Mouse (Mus musculus) midbrain, postnatal 0 days (tissue): ENCODE results near the gene Hacl1. TPM values are rescaled to one million over a fixed set of nuclear protein-coding genes. Genes with fewer than 3 reads are reported as not detected.

ENCODE experiments used
- ATAC-seq: fragments of 200-750 bp; cut with Nextera tagmentation; 2 replicates; pipeline ENCODE4 v1.8.0; 2017; ENCODE audit warnings: moderate number of reproducible peaks, mild to moderate bottlenecking, moderate TSS enrichment, moderate library complexity; ENCODE audit not compliant: low FRiP score
- DNase-seq: peaks from one replicate; pipeline ENCODE4 v3.0.0-alpha.2; 2015; ENCODE audit warnings: low spot score
- H3K27ac ChIP-seq: fragments of 300-500 bp; sonication (generic); 2 replicates; pipeline ENCODE4 v1.5.1; 2014; ENCODE audit warnings: low read depth, mild to moderate bottlenecking, low read length, mixed read lengths
- H3K27me3 ChIP-seq: fragments of 300-500 bp; sonication (generic); 2 replicates; pipeline ENCODE4 v1.6.1; 2014; ENCODE audit warnings: low read length, control low read depth, mixed read lengths; ENCODE audit not compliant: insufficient read depth
- H3K36me3 ChIP-seq: fragments of 300-500 bp; sonication (generic); 2 replicates; pipeline ENCODE4 v1.6.1; 2014; ENCODE audit warnings: low read length, control low read depth, mixed read lengths; ENCODE audit not compliant: insufficient read depth
- H3K4me1 ChIP-seq: fragments of 300-500 bp; sonication (generic); 2 replicates; pipeline ENCODE4 v1.6.1; 2014; ENCODE audit warnings: mild to moderate bottlenecking, control low read depth, antibody characterized with exemption, low read length, mixed read lengths; ENCODE audit not compliant: insufficient read depth
- H3K4me2 ChIP-seq: fragments of 300-500 bp; sonication (generic); 2 replicates; pipeline ENCODE4 v1.6.1; 2014; ENCODE audit warnings: low read depth, mild to moderate bottlenecking, low read length, mixed read lengths; ENCODE audit not compliant: poor library complexity, severe bottlenecking
- H3K4me3 ChIP-seq: fragments of 300-500 bp; sonication (generic); 2 replicates; pipeline ENCODE4 v1.5.1; 2014; ENCODE audit warnings: low read depth, mild to moderate bottlenecking, low read length, moderate library complexity
- H3K9ac ChIP-seq: fragments of 300-500 bp; sonication (generic); replicated peaks from 2 replicates; pipeline ENCODE4 v1.6.1; 2014; ENCODE audit warnings: mild to moderate bottlenecking, low read length, moderate library complexity, mixed read lengths; ENCODE audit not compliant: poor library complexity, severe bottlenecking
- H3K9me3 ChIP-seq: fragments of 300-500 bp; sonication (generic); 2 replicates; pipeline ENCODE4 v1.6.1; 2016; ENCODE audit warnings: low read length, control low read depth
- CTCF ChIP-seq: IDR thresholded peaks from 2 replicates; pipeline ENCODE4 v1.5.1; 2016; ENCODE audit warnings: antibody characterized with exemption, mild to moderate bottlenecking
- WGBS: fragments of 180-500 bp; shearing (Covaris S2); extraction: QIAGEN DNeasy Blood & Tissue Kit; methylation state at CpG from one replicate; pipeline ENCODE4 v1.1.7; 2014; 5-methylcytosine and 5-hydroxymethylcytosine counted together
- polyA plus RNA-seq: library from polyadenylated mRNA; unstranded; fragments of >200 nt; fragmentation: Nextera tagmentation; extraction: Ambion mirVana; gene quantifications from 2 replicates; pipeline ENCODE4 v1.2.1, GENCODE M21; 2015
- total RNA-seq: library from RNA; depleted of rRNA; stranded (reverse); fragments of >200 nt; gene quantifications from 2 replicates; pipeline ENCODE4 v1.2.3, GENCODE M21; 2014; rRNA removed

The Hacl1 gene
- total RNA-seq: 6.7 and 6.8 TPM in 2 replicates
- 8.4 and 9.4 TPM in 2 replicates for polyA plus RNA-seq

- 0% methylated on average over 28 of the region's 30 CpGs for WGBS
- H3K9ac ChIP-seq: peak within 1 kb of the TSS; percentile 70
- peak; percentile 93 for DNase-seq
- peak within 1 kb of the TSS; percentile 64 for H3K4me3 ChIP-seq
- TF ChIP-seq CTCF: peak; percentile 38
- H3K36me3 ChIP-seq: no peaks in the 10 kb centered on the region
- peak; percentile 94 for ATAC-seq
- H3K27ac ChIP-seq: peak within 1 kb of the TSS; percentile 78
- 0 out of 2 replicates have a peak, but pooled peaks cover 6% of the 10 kb centered on the region for H3K4me1 ChIP-seq
- no peaks in the 10 kb centered on the region for H3K27me3 ChIP-seq
- no peaks in the 10 kb centered on the region for H3K9me3 ChIP-seq
- H3K4me2 ChIP-seq: peak within 1 kb of the TSS; percentile 98
These were observed at the start of gene Hacl1, which contains the start of gene Btd for GRCm38 (mm10) chr14:31640890-31641505. Hacl1 (minus strand) TSS chr14:31641286. Btd (plus strand) TSS chr14:31641028.

DNA sequence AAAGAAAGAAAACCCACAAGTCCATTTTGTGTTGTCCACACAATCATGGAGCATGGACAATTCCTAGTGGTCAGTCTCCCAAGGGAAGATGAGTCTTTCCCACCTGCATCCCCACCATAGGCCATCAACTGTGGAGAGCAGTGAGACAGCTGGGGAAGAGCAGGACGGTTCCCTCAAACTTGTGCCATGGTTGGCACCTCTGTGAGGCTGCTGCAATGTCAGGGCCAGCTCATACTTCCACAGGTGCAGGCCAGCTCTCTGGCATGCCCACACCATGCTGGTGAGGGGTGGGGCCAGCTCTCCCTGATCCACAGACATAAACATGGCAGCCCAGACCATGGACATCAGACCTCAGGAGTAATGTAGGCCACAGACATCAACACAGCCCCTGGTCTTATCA, 45.1 kb upstream of the Hacl1 start:
- no peak for TF ChIP-seq CTCF
- no peak overlapping the region for H3K4me2 ChIP-seq
- no peaks in the 10 kb centered on the region for H3K27me3 ChIP-seq
- H3K9me3 ChIP-seq: no peaks in the 10 kb centered on the region
- no peaks in the 10 kb centered on the region for H3K36me3 ChIP-seq
- no peak overlapping the region for H3K27ac ChIP-seq
- H3K9ac ChIP-seq: no peak overlapping the region
- H3K4me1 ChIP-seq: no peaks in the 10 kb centered on the region
- ATAC-seq (no peak), DNase-seq (no peak)
- H3K4me3 ChIP-seq: no peak overlapping the region
- 100% methylated on average over 1 of the region's 1 CpGs for WGBS

DNA sequence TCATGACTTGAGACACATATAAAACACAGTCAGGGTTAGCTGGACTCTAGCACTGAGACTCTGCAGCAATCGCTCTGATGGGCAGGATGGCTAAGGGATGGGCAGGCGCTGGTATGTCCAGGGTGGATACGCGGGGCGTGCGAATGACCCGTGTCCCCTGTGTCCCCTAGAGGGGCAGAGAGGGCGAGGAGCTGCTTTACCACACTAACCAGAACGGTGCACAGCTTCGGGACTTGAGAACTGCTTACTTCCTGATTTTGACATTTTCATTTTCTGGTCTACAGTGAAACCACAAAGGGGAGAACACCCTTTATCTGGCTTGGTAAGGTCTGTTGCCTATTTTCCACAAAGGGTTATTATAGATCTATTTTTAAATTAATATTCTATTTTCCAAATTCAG, 44.6 kb upstream of the Hacl1 start:
- Histone ChIP-seq H3K4me1 (no peaks in the 10 kb centered on the region), H3K27me3 (no peaks in the 10 kb centered on the region), H3K4me2 (no peak overlapping the region), H3K9ac (no peak overlapping the region), H3K27ac (no peak overlapping the region), H3K4me3 (no peak overlapping the region), H3K36me3 (no peaks in the 10 kb centered on the region), H3K9me3 (no peaks in the 10 kb centered on the region)
- no peak for TF ChIP-seq CTCF
- 92% methylated on average over 10 of the region's 10 CpGs for WGBS
- ATAC-seq (no peak), DNase-seq (no peak)

DNA sequence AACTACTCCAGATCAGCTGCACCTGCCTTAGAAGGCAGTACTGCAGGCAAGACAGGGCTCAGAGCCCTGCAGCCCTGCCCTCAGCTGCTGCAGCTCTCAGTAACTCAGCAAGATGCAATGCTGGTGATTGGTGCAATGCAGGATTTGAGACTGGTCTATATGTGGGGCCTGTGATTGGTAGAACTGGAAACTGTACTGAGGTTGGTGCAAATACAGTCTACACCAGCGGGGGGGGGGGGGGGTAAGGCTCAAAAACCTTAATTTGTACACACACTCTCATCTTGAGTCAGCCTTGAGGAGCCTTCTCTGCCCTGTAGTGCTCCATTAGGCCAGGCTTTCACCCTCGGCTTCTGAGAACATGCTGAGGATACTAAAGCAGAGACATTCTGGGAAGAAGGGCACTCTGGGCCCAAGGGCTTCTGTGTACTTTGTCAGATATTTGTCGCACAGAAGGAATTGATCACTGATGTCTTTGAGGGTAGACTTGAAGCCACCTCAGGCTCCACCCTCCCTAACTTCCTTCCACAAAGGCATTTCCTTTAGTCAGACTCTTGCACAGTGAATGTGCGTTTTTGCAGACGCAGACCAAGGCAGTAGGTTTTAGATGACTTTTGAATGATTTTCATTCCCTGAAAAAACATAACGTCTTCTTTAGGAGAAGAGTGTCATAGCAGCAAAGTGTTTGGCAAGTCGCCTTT, 43.4 kb upstream of the Hacl1 start:
- no peak for ATAC-seq
- WGBS: 78% methylated on average over 7 of the region's 7 CpGs

GRCm38 (mm10) chr14:31683610-31684009, 42.5 kb upstream of the Hacl1 start:
- no peak for TF ChIP-seq CTCF
- ATAC-seq (no peak), DNase-seq (no peak)
- Histone ChIP-seq H3K36me3 (no peaks in the 10 kb centered on the region), H3K27me3 (no peaks in the 10 kb centered on the region), H3K9ac (no peak overlapping the region), H3K4me1 (no peaks in the 10 kb centered on the region), H3K27ac (no peak overlapping the region), H3K4me3 (no peak overlapping the region), H3K4me2 (no peak overlapping the region), H3K9me3 (no peaks in the 10 kb centered on the region)
- whole genome bisulfite sequencing: 94% methylated on average over 2 of the region's 2 CpGs

More for the DNA sequence above, 43.4 kb upstream of the Hacl1 start:
- Histone ChIP-seq H3K4me3 (no peak overlapping the region), H3K36me3 (no peaks in the 10 kb centered on the region), H3K4me2 (no peak overlapping the region), H3K9ac (no peak overlapping the region), H3K27ac (no peak overlapping the region), H3K4me1 (no peaks in the 10 kb centered on the region), H3K9me3 (no peaks in the 10 kb centered on the region), H3K27me3 (no peaks in the 10 kb centered on the region)
- no peak for TF ChIP-seq CTCF
- DNase-seq: no peak

- H3K4me3 ChIP-seq: no peak overlapping the region
- H3K27me3 ChIP-seq: no peaks in the 10 kb centered on the region
- DNase-seq (no peak), ATAC-seq (no peak)
- no peaks in the 10 kb centered on the region for H3K4me1 ChIP-seq
- no peak overlapping the region; the same call in 1 of the 2 replicates for H3K27ac ChIP-seq
- 48% methylated on average over 5 of the region's 5 CpGs for WGBS
- H3K36me3 ChIP-seq: no peaks in the 10 kb centered on the region
- no peak overlapping the region for H3K4me2 ChIP-seq
- TF ChIP-seq CTCF: no peak
- H3K9me3 ChIP-seq: no peaks in the 10 kb centered on the region
- no peak overlapping the region for H3K9ac ChIP-seq
These were observed 41.0 kb upstream of the Hacl1 start for GRCm38 (mm10) chr14:31681931-31682555.
